Mouse (Mus musculus) heart, postnatal 0 days (tissue): ENCODE measurements around the gene Trim29.

Experiments
- CTCF ChIP-seq: IDR thresholded peaks from 2 replicates; pipeline ENCODE4 v1.5.1; 2016; ENCODE audit warnings: antibody characterized with exemption, control low read depth, low read depth
- EP300 ChIP-seq: IDR thresholded peaks from 2 replicates; pipeline ENCODE4 v1.6.1; 2016; ENCODE audit warnings: antibody characterized with exemption, low read depth

GRCm38 (mm10) chr9:43383871-43384270 is 73.2 kb downstream of the Trim29 start:
- no peak for TF ChIP-seq CTCF
- TF ChIP-seq EP300: no peak
